Mouse (Mus musculus) embryonic fibroblast, embryonic 13.5 days (primary cell): Measurements from ENCODE around the gene Ppfia1.

Experiments used
- CTCF ChIP-seq: IDR thresholded peaks from 2 replicates; pipeline ENCODE4 v1.5.1; 2011; ENCODE audit warnings: mild to moderate bottlenecking, control low read depth, low read length, moderate library complexity, borderline replicate concordance; ENCODE audit not compliant: insufficient read depth
- POLR2A ChIP-seq: IDR thresholded peaks from 2 replicates; pipeline ENCODE4 v1.6.1; 2011; ENCODE audit warnings: low read depth, mild to moderate bottlenecking, control low read depth, low read length, moderate library complexity

- TF ChIP-seq POLR2A (no peak), CTCF (no peak)
Observed at GRCm38 (mm10) chr7:144527723-144528221, 25.8 kb downstream of the Ppfia1 start.
